15 mouse cellular contexts compared by ENCODE assay signal in the genomic region with DNA sequence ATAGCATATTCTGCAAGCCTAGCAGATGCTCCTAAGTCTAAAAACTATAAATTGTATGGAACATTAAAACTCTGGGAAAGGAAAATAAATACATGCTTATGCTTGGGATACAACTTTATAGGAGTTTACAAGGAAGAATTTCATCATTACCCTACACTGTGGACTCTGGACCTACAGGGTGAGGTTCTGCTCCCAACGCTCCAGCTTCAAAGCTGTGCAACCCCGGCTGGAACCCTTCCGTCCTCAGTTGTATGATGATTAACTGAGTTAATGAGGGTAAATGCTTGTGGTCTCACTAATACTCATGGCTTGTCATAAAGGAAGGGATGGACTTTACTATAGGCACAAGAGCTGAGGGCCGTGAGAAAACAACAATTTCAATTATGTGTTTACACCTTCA.
A peak's percentile ranks its signal among the peaks of the same experiment; 100 is the strongest.
DNase-seq lines count a peak whose midpoint lies in the region; ATAC-seq lines count a peak whose summit lies in the region.
"Had no signal": no experiment of that assay in that cellular context is flagged by ENCODE, and none has a peak within 500 bp of the region (broad histone marks: within the 10 kb centered on the region; RNA-seq: fewer than 3 reads in every experiment).

No protein-coding gene starts in this region.

- peaks cover 17% of the 10 kb centered on the region for H3K4me1 ChIP-seq in liver, embryonic 12.5 days
- peaks cover 12% of the 10 kb centered on the region for H3K4me1 ChIP-seq in liver, embryonic 16.5 days (ENCODE audit: control insufficient read depth, low read depth, low read length)
- no peaks in the 10 kb centered on the region for H3K4me1 ChIP-seq in midbrain, embryonic 10.5 days
- H3K4me1 ChIP-seq: hindbrain, embryonic 13.5 days had no signal

- no peak overlapping the region for H3K27ac ChIP-seq in liver, embryonic 12.5 days
- no peak overlapping the region for H3K27ac ChIP-seq in liver, embryonic 16.5 days (ENCODE audit: low read length)
- no peak overlapping the region for H3K27ac ChIP-seq in midbrain, embryonic 10.5 days (replicated peaks)
- H3K27ac ChIP-seq: hindbrain, embryonic 13.5 days had no signal

- peak; percentile 26 for DNase-seq in liver
- peak; percentile 44 for DNase-seq in kidney, postnatal 10 days
- no peak for DNase-seq in midbrain, embryonic 10.5 days (ENCODE audit: low spot score)
- no peak for DNase-seq in heart, postnatal 25 days (ENCODE audit: low spot score)
- DNase-seq in heart, adult 8-10 months (ENCODE audit: low spot score): no peak
- DNase-seq in heart, adult 18-20 months: no peak
- DNase-seq: cerebellum, adult 9-10 months; gastrocnemius, postnatal 10 days; lung, postnatal 10 days; right cerebral cortex, postnatal 14 days had no signal

- intact Hi-C loops in heart, postnatal 25 days (cut with DNase I): no loop called here

- no peaks in the 10 kb centered on the region for H3K36me3 ChIP-seq in liver, embryonic 12.5 days
- no peaks in the 10 kb centered on the region for H3K36me3 ChIP-seq in liver, embryonic 16.5 days (ENCODE audit: control insufficient read depth, insufficient read depth)
- no peaks in the 10 kb centered on the region for H3K36me3 ChIP-seq in midbrain, embryonic 10.5 days
- H3K36me3 ChIP-seq: hindbrain, embryonic 13.5 days had no signal

- no peak for ATAC-seq in liver, embryonic 12.5 days
- peak; percentile 78 for ATAC-seq in liver, embryonic 16.5 days (ENCODE audit: low read depth)
- ATAC-seq: midbrain, embryonic 16.5 days had no signal

- no peak overlapping the region for H3K4me2 ChIP-seq in liver, embryonic 12.5 days
- no peak overlapping the region for H3K4me2 ChIP-seq in liver, embryonic 16.5 days (ENCODE audit: low read depth, low read length)
- H3K4me2 ChIP-seq: hindbrain, embryonic 13.5 days had no signal

- H3K4me3 ChIP-seq in liver, embryonic 12.5 days: no peak overlapping the region
- no peak overlapping the region for H3K4me3 ChIP-seq in liver, embryonic 16.5 days (ENCODE audit: low read depth, low read length)
- no peak overlapping the region for H3K4me3 ChIP-seq in midbrain, embryonic 10.5 days
- H3K4me3 ChIP-seq: hindbrain, embryonic 13.5 days; megakaryocyte, embryonic 14.5 days had no signal

- no peak overlapping the region for H3K9ac ChIP-seq in liver, embryonic 12.5 days
- no peak overlapping the region for H3K9ac ChIP-seq in liver, embryonic 16.5 days (ENCODE audit: low read depth, low read length)
- H3K9ac ChIP-seq: hindbrain, embryonic 13.5 days had no signal

- no peaks in the 10 kb centered on the region for H3K9me3 ChIP-seq in liver, embryonic 12.5 days (replicated peaks)
- no peaks in the 10 kb centered on the region for H3K9me3 ChIP-seq in liver, embryonic 16.5 days (replicated peaks; ENCODE audit: control insufficient read depth, low read length)
- H3K9me3 ChIP-seq in midbrain, embryonic 10.5 days (replicated peaks): no peaks in the 10 kb centered on the region
- H3K9me3 ChIP-seq: hindbrain, embryonic 13.5 days; megakaryocyte, embryonic 14.5 days had no signal

- no peaks in the 10 kb centered on the region for H3K27me3 ChIP-seq in liver, embryonic 12.5 days (replicated peaks)
- no peaks in the 10 kb centered on the region for H3K27me3 ChIP-seq in liver, embryonic 16.5 days (ENCODE audit: control insufficient read depth, insufficient read depth, low read depth, low read length)
- no peaks in the 10 kb centered on the region for H3K27me3 ChIP-seq in midbrain, embryonic 10.5 days (ENCODE audit: low read depth, poor library complexity, severe bottlenecking)
- H3K27me3 ChIP-seq: hindbrain, embryonic 13.5 days; megakaryocyte, embryonic 14.5 days had no signal

- 80% methylated on average over 4 of the region's 4 CpGs for WGBS in liver, embryonic 12.5 days (ENCODE audit: insufficient replicate concordance)
- WGBS in liver, embryonic 16.5 days (ENCODE audit: insufficient replicate concordance): 78% methylated on average over 4 of the region's 4 CpGs
- 97% methylated on average over 4 of the region's 4 CpGs for WGBS in midbrain, embryonic 10.5 days

Comparison
In these comparisons a context has a peak if more than half of its experiments do, and no peak if none do; other contexts are left out.
1. DNase-seq: peak in liver (single experiment) and kidney, postnatal 10 days (single experiment); none in midbrain, embryonic 10.5 days (single experiment), heart, postnatal 25 days (single experiment), heart, adult 8-10 months (single experiment) and heart, adult 18-20 months (0 of 2).